Mouse (Mus musculus) heart, adult 8-10 months (tissue): ENCODE results near the gene Hdac7. TPM values are rescaled to one million over a fixed set of nuclear protein-coding genes. Genes with fewer than 3 reads are reported as not detected.
A peak's percentile ranks its signal among the peaks of the same experiment; 100 is the strongest.

Experiments used
- DNase-seq: peaks from one replicate; pipeline ENCODE4 v3.0.0; 2022; ENCODE audit warnings: low spot score
- total RNA-seq, 4 experiments: library from RNA; stranded (reverse); gene quantifications; 2 replicates each; pipeline ENCODE4 v1.2.4; 2022

The Hdac7 gene
- total RNA-seq, 4 experiments from 2014 or later, result 22.9 to 29.0 (median 26.5) TPM

- no peak for DNase-seq
These were observed 27.9 kb downstream of the Hdac7 start for GRCm38 (mm10) chr15:97816199-97816994.

GRCm38 (mm10) chr15:97815254-97815653 lies 29.0 kb downstream of the Hdac7 start:
- no peak for DNase-seq

GRCm38 (mm10) chr15:97814703-97815102 lies 29.6 kb downstream of the Hdac7 start:
- no peak for DNase-seq

- peak; percentile 55 for DNase-seq
These were observed 30.7 kb downstream of the Hdac7 start for GRCm38 (mm10) chr15:97813452-97814204.

- DNase-seq, result no peak
These were observed 31.4 kb downstream of the Hdac7 start for GRCm38 (mm10) chr15:97812875-97813274.

- DNase-seq, result peak; percentile 73
These were observed 32.2 kb downstream of the Hdac7 start for GRCm38 (mm10) chr15:97812126-97812525.

- no peak for DNase-seq
These were observed 33.0 kb downstream of the Hdac7 start for GRCm38 (mm10) chr15:97811307-97811706.

- DNase-seq, result no peak
These were observed 33.9 kb downstream of the Hdac7 start for GRCm38 (mm10) chr15:97810399-97810798.

- DNase-seq, result peak; percentile 37
These were observed 34.4 kb downstream of the Hdac7 start for GRCm38 (mm10) chr15:97809942-97810341.

GRCm38 (mm10) chr15:97809206-97809605 lies 35.1 kb downstream of the Hdac7 start:
- DNase-seq, result no peak

- no peak for DNase-seq
These were observed 35.8 kb downstream of the Hdac7 start for GRCm38 (mm10) chr15:97808532-97808931.

- no peak for DNase-seq
These were observed 36.4 kb downstream of the Hdac7 start for GRCm38 (mm10) chr15:97807867-97808266.

- DNase-seq, result no peak
These were observed 41.7 kb downstream of the Hdac7 start for GRCm38 (mm10) chr15:97802575-97802974.

GRCm38 (mm10) chr15:97801811-97802210 lies 42.5 kb downstream of the Hdac7 start:
- DNase-seq, result no peak

- no peak for DNase-seq
These were observed 43.4 kb downstream of the Hdac7 start for GRCm38 (mm10) chr15:97800853-97801252.

GRCm38 (mm10) chr15:97799446-97799845 lies 44.9 kb downstream of the Hdac7 start:
- no peak for DNase-seq

- no peak for DNase-seq
These were observed 46.2 kb downstream of the Hdac7 start for GRCm38 (mm10) chr15:97798134-97798533.

- DNase-seq, result no peak
These were observed 47.5 kb downstream of the Hdac7 start for GRCm38 (mm10) chr15:97796674-97797310.

GRCm38 (mm10) chr15:97795559-97796235 lies 48.6 kb downstream of the Hdac7 start:
- no peak for DNase-seq

- no peak for DNase-seq
These were observed 50.0 kb downstream of the Hdac7 start for GRCm38 (mm10) chr15:97794268-97794667.

- no peak for DNase-seq
These were observed 50.7 kb downstream of the Hdac7 start for GRCm38 (mm10) chr15:97793386-97794153.
